Mouse (Mus musculus): ENCODE measurements around the gene Krt34. TPM values are rescaled to one million over a fixed set of nuclear protein-coding genes. Genes with fewer than 3 reads are reported as not detected.

Krt34 gene
- total RNA-seq (2022): not detected

- DNase-seq (ENCODE audit: low spot score): no peak
Observed at GRCm38 (mm10) chr11:100041454-100041853, at the start of gene Krt34. Gene Krt34 (minus strand): TSS chr11:100041554.

GRCm38 (mm10) chr11:100088378-100089025, 47.1 kb upstream of the Krt34 start:
- no peak for DNase-seq (ENCODE audit: low spot score)

GRCm38 (mm10) chr11:100087861-100088260, 46.5 kb upstream of the Krt34 start, which contains the start of gene Krt32:
Gene Krt32 (minus strand): TSS chr11:100088226.
- DNase-seq (ENCODE audit: low spot score): no peak

- no peak for DNase-seq (ENCODE audit: low spot score)
Observed at GRCm38 (mm10) chr11:100073873-100074272, 32.5 kb upstream of the Krt34 start.

- DNase-seq (ENCODE audit: low spot score): no peak
Observed at GRCm38 (mm10) chr11:100067293-100068036, 26.1 kb upstream of the Krt34 start.

- no peak for DNase-seq (ENCODE audit: low spot score)
Observed at GRCm38 (mm10) chr11:100066236-100067010, 25.1 kb upstream of the Krt34 start.

GRCm38 (mm10) chr11:100058875-100059274, 17.5 kb upstream of the Krt34 start:
- no peak for DNase-seq (ENCODE audit: low spot score)

GRCm38 (mm10) chr11:100055686-100056655, 14.6 kb upstream of the Krt34 start:
- DNase-seq (ENCODE audit: low spot score): no peak

- DNase-seq (ENCODE audit: low spot score): no peak
Observed at GRCm38 (mm10) chr11:100050451-100050850, 9.1 kb upstream of the Krt34 start, which contains the start of gene Krt31. Gene Krt31 (minus strand): TSS chr11:100050551.

- no peak for DNase-seq (ENCODE audit: low spot score)
Observed at GRCm38 (mm10) chr11:100047193-100047592, 5.8 kb upstream of the Krt34 start.

GRCm38 (mm10) chr11:100046303-100046866, 5.0 kb upstream of the Krt34 start:
- no peak for DNase-seq (ENCODE audit: low spot score)

GRCm38 (mm10) chr11:100029768-100030167, 11.6 kb downstream of the Krt34 start, which contains the start of gene Krt33b:
Gene Krt33b (minus strand): TSS chr11:100029868.
- DNase-seq (ENCODE audit: low spot score): no peak

GRCm38 (mm10) chr11:100021438-100021837, 19.9 kb downstream of the Krt34 start:
- no peak for DNase-seq (ENCODE audit: low spot score)

- DNase-seq (ENCODE audit: low spot score): no peak
Observed at GRCm38 (mm10) chr11:100019466-100019865, 21.9 kb downstream of the Krt34 start.

GRCm38 (mm10) chr11:100016112-100016511, 25.2 kb downstream of the Krt34 start, which contains the start of gene Krt33a:
Gene Krt33a (minus strand): TSS chr11:100016212.
- DNase-seq (ENCODE audit: low spot score): no peak

- DNase-seq (ENCODE audit: low spot score): no peak
Observed at GRCm38 (mm10) chr11:100013691-100014171, 27.6 kb downstream of the Krt34 start.

- no peak for DNase-seq (ENCODE audit: low spot score)
Observed at GRCm38 (mm10) chr11:100010682-100011081, 30.7 kb downstream of the Krt34 start.

- DNase-seq (ENCODE audit: low spot score): no peak
Observed at GRCm38 (mm10) chr11:100008336-100008735, 33.0 kb downstream of the Krt34 start.

- no peak for DNase-seq (ENCODE audit: low spot score)
Observed at GRCm38 (mm10) chr11:100006624-100007023, 34.7 kb downstream of the Krt34 start.

- DNase-seq (ENCODE audit: low spot score): no peak
Observed at GRCm38 (mm10) chr11:100005905-100006304, 35.4 kb downstream of the Krt34 start.
